Mouse (Mus musculus): Measurements from ENCODE around the gene Tbl1xr1. TPM values are rescaled to one million over a fixed set of nuclear protein-coding genes. Genes with fewer than 3 reads are reported as not detected.

Tbl1xr1 gene
- total and polyA plus RNA-seq, 2 experiments from 2014 or later = 7.5 to 44.9 TPM

DNA sequence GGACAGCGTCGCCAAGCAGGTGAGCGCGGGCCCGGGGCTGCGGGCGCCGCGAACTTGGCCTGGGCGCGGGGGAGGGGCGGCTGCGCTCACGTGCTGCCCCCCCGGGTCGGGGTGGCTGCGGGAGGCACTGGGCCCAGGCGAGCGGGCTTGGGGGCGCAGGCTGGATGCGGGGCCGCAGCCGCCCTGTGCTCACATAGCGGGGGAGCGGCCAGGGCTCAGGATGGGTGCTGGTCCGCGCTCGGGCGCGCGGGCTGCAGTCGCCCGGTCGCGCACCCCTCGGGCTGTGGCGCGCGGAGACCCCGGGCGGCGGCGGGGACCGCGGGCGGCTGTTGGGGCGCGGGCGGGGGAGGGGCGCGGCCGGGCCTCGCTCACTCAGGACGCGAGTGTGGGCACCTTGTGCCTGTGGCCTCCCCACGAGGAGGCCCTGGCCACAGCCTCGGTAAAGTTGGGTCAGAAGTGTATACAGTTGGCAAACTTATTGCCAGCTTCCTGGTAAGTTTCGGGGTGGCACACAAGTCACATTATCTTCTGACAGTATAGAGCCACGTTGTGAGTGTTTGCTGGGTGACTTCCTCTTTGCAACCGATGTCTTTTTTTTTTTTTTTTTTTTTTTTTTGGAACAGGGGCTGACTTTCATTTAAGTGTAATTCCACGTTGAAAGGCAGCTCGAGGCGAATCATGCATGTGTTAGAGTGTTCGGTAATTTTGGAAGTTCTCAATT lies 644 bp downstream of the Tbl1xr1 start:
- Histone ChIP-seq H3K9me3 (ENCODE audit: low read length) (no peaks in the 10 kb centered on the region), H3K36me3 (ENCODE audit: insufficient read depth) (no peaks in the 10 kb centered on the region), H3K4me3 (ENCODE audit: low read depth, low read length) (peak overlapping the region; percentile 94), H3K27ac (ENCODE audit: low read depth, low read length) (peak overlapping the region; percentile 99), H3K27me3 (ENCODE audit: insufficient read depth, low read length) (no peaks in the 10 kb centered on the region), H3K4me2 (ENCODE audit: low read depth) (peak overlapping the region; percentile 74), H3K4me1 (ENCODE audit: insufficient read depth) (peaks cover 16% of the 10 kb centered on the region), H3K9ac (peak overlapping the region; percentile 88)
- WGBS = under 1% methylated on average over 44 of the region's 64 CpGs
- TF ChIP-seq CTCF (IDR thresholded peaks at IDR 0.05; ENCODE audit: low read depth) = no peak
- DNase-seq = peak; percentile 49
- ATAC-seq = peak; percentile 42

DNA sequence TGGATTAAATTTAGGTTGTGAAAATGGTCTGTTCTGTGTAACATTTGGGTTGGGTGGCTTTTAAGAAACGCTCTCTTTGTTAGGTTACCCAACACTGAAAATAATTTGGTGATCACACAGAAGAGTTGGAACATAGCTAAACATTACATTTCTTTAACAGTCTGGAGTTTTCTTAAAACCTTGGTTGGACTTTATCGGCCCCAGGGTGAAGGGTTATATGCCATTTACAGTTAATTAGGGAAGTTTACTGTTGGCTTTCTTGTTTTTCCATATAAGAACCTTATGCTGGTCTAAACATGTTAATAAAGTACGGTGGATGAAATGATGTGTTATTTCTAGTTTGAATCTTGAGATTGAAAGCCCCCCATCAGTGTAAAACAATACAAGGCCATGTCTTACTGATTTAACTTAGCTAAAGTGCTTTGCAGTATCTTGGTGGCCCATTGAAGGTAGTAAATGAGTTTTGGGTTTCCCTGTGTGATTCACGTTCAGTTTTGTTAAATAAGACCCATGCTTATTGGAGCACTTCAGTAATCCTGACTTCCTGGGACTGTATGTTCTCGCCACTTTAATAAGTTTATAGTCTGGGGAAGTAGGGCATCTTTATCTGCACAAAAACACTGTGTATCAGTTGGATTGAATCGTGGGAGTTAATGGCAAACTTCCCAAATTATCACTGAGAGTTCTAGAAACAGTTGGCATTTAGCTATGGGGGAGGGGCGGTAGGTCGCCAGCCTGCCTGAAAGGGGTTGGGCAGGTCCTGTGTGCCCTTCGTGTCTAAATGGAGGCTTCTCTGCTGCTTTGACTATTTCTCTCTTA lies 1.4 kb downstream of the Tbl1xr1 start:
- Histone ChIP-seq H3K4me3 (ENCODE audit: low read depth, low read length) (peak overlapping the region; percentile 94), H3K4me2 (ENCODE audit: low read depth) (peak overlapping the region; percentile 74), H3K27me3 (ENCODE audit: insufficient read depth, low read length) (no peaks in the 10 kb centered on the region), H3K27ac (ENCODE audit: low read depth, low read length) (no peak overlapping the region), H3K9ac (peak overlapping the region; percentile 14; the same call in 1 of the 2 replicates), H3K4me1 (ENCODE audit: insufficient read depth) (peaks cover 16% of the 10 kb centered on the region), H3K9me3 (ENCODE audit: low read length) (no peaks in the 10 kb centered on the region), H3K36me3 (ENCODE audit: insufficient read depth) (no peaks in the 10 kb centered on the region)
- ATAC-seq = no peak
- TF ChIP-seq CTCF (IDR thresholded peaks at IDR 0.05; ENCODE audit: low read depth) = no peak
- peak; percentile 34 for DNase-seq
- WGBS = 3% methylated on average over 9 of the region's 9 CpGs

DNA sequence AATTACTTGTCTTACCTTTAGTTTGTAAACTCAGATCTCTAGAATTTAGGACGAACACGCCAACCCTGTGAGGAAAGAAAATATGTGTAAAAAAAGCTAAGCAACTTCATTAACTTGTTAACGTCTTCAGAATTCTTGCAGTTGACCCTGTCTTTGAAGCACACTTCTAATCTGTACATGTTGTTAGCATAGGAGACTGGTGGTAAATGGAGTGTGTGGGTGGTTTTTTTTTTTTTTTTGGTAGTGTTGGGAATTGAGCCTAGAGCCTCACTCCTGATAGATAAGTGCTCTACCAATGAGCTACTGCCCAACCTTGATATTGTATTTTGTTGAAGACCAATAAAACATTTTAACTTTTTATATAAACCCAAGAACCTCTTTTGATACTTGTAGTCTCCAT lies 2.1 kb downstream of the Tbl1xr1 start:
- H3K4me1 ChIP-seq (ENCODE audit: insufficient read depth) = peaks cover 16% of the 10 kb centered on the region
- TF ChIP-seq CTCF (IDR thresholded peaks at IDR 0.05; ENCODE audit: low read depth) = no peak
- H3K4me3 ChIP-seq (ENCODE audit: low read depth, low read length) = peak overlapping the region; percentile 94
- peak overlapping the region; percentile 74 for H3K4me2 ChIP-seq (ENCODE audit: low read depth)
- DNase-seq (no peak), ATAC-seq (no peak)
- H3K27me3 ChIP-seq (ENCODE audit: insufficient read depth, low read length) = no peaks in the 10 kb centered on the region
- no peak overlapping the region for H3K27ac ChIP-seq (ENCODE audit: low read depth, low read length)
- no peak overlapping the region for H3K9ac ChIP-seq
- no peaks in the 10 kb centered on the region for H3K9me3 ChIP-seq (ENCODE audit: low read length)
- no peaks in the 10 kb centered on the region for H3K36me3 ChIP-seq (ENCODE audit: insufficient read depth)
- 35% methylated on average over 3 of the region's 3 CpGs for WGBS

DNA sequence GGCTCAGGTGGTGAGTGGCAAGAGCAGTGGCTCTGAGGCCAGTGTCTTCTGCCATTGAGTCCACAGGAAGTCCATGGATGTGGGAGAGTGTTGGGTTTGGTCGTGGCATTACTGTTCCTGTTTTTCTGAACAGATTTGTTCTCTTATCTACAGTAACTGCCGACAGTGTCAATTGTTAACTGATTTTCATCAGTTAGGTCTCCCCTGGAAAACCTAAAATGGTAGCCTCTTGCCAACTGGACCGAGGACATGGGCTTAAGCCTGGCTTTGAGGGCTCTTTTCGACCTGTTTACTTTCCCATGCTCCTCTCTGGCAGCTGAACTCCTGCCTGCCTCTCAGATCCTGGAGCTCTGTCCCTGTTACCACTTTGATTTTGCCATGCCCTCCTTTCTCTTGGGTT lies 5.4 kb downstream of the Tbl1xr1 start:
- no peaks in the 10 kb centered on the region for H3K36me3 ChIP-seq (ENCODE audit: insufficient read depth)
- 0 out of 2 replicates have a peak, but pooled peaks cover 7% of the 10 kb centered on the region for H3K4me1 ChIP-seq (ENCODE audit: insufficient read depth)
- no peak for TF ChIP-seq CTCF (IDR thresholded peaks at IDR 0.05; ENCODE audit: low read depth)
- H3K4me2 ChIP-seq (ENCODE audit: low read depth) = no peak overlapping the region
- H3K27ac ChIP-seq (ENCODE audit: low read depth, low read length) = no peak overlapping the region
- DNase-seq (no peak), ATAC-seq (no peak)
- no peaks in the 10 kb centered on the region for H3K9me3 ChIP-seq (ENCODE audit: low read length)
- no peak overlapping the region for H3K9ac ChIP-seq
- no peaks in the 10 kb centered on the region for H3K27me3 ChIP-seq (ENCODE audit: insufficient read depth, low read length)
- H3K4me3 ChIP-seq (ENCODE audit: low read depth, low read length) = no peak overlapping the region
- 75% methylated on average over 4 of the region's 4 CpGs for WGBS

DNA sequence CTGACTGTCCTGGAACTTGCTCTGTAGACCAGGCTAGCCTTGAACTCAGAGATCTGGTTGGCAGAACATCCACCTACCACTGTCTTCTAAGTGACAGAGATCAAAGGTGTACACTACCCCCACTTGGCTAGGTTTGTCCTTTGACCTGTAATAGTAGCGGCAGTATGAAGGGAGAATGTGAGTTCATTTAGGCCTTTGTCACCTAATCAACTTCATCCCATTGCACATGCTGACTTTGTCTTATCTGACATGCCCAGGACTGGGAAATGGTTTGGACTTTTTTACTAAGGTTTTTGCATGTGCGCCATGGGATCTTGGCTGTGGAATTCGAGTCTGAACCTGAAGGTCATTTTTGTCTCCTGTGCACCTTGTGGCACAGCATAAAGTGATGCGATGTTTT lies 6.4 kb downstream of the Tbl1xr1 start:
- WGBS = 95% methylated on average over 4 of the region's 4 CpGs
- no peak overlapping the region for H3K27ac ChIP-seq (ENCODE audit: low read depth, low read length)
- no peaks in the 10 kb centered on the region for H3K27me3 ChIP-seq (ENCODE audit: insufficient read depth, low read length)
- DNase-seq (no peak), ATAC-seq (no peak)
- H3K4me2 ChIP-seq (ENCODE audit: low read depth) = no peak overlapping the region
- TF ChIP-seq CTCF (IDR thresholded peaks at IDR 0.05; ENCODE audit: low read depth) = no peak
- no peaks in the 10 kb centered on the region for H3K9me3 ChIP-seq (ENCODE audit: low read length)
- no peak overlapping the region for H3K9ac ChIP-seq
- no peak overlapping the region for H3K4me3 ChIP-seq (ENCODE audit: low read depth, low read length)
- H3K36me3 ChIP-seq (ENCODE audit: insufficient read depth) = no peaks in the 10 kb centered on the region
- 0 out of 2 replicates have a peak, but pooled peaks cover 6% of the 10 kb centered on the region for H3K4me1 ChIP-seq (ENCODE audit: insufficient read depth)

DNA sequence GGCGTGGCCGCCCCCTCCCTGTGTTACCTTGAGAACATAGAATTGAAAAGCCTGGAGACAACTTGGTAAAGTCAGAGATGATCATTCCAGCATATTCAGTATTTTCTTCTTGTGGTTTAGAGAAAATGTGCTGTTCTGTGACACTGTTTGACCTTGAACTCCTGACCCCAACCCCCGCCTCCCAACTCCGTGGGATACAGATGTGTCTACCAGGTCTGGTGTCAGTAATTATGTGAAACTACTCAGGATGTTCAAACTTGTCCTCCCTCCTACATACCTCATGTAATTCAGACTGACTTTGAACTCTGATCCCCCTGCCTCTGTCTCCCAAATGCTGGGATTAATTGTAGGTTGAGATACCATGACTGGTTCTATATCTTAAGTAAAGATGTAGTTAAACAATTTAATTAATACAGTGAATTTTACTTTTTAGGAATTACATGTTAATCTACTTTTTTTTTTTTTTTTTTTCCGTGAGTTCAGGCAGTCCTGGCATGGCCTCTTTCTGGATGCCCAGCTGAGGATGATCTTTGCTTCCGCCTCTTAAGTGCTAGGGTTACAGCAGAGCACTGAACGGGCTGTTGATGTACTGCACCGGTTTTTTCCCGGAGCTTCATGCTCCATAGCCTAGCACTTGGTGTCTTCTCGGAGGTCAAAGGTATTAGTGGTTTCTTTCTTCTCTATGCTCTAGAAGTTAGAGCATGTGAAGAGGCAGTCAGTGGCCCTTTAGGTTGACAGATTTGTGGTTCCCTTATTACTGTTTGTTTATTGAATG lies 8.0 kb downstream of the Tbl1xr1 start:
- WGBS = 91% methylated on average over 10 of the region's 10 CpGs
- Histone ChIP-seq H3K4me3 (ENCODE audit: low read depth, low read length) (no peak overlapping the region), H3K4me1 (ENCODE audit: insufficient read depth) (no peaks in the 10 kb centered on the region), H3K9ac (no peak overlapping the region), H3K9me3 (ENCODE audit: low read length) (no peaks in the 10 kb centered on the region), H3K27me3 (ENCODE audit: insufficient read depth, low read length) (no peaks in the 10 kb centered on the region), H3K4me2 (ENCODE audit: low read depth) (no peak overlapping the region), H3K36me3 (ENCODE audit: insufficient read depth) (no peaks in the 10 kb centered on the region), H3K27ac (ENCODE audit: low read depth, low read length) (no peak overlapping the region)
- no peak for TF ChIP-seq CTCF (IDR thresholded peaks at IDR 0.05; ENCODE audit: low read depth)
- DNase-seq = no peak
- no peak for ATAC-seq

Data from forebrain, postnatal 0 days (tissue).